In genomic region chr12:6097295-6097694, GRCm38 (mm10) we compare ENCODE assay signal across 29 mouse cellular contexts.
DNase-seq lines count a peak whose midpoint lies in the region; ATAC-seq and TF ChIP-seq lines count a peak whose summit lies in the region.
"Had no signal": no experiment of that assay in that cellular context is flagged by ENCODE, and none has a peak within 500 bp of the region (broad histone marks: within the 10 kb centered on the region; RNA-seq: fewer than 3 reads in every experiment).

No protein-coding gene starts in this region.

- H3K4me1 ChIP-seq in forebrain, embryonic 14.5 days (ENCODE audit: control insufficient read depth, insufficient read depth, low read length), result no peaks in the 10 kb centered on the region
- no peaks in the 10 kb centered on the region for H3K4me1 ChIP-seq in forebrain, embryonic 10.5 days
- H3K4me1 ChIP-seq in midbrain, embryonic 14.5 days (ENCODE audit: control insufficient read depth, insufficient read depth, low read length), result no peaks in the 10 kb centered on the region
- H3K4me1 ChIP-seq in midbrain, embryonic 11.5 days (ENCODE audit: control insufficient read depth, insufficient read depth, low read length), result no peaks in the 10 kb centered on the region
- H3K4me1 ChIP-seq in forebrain, embryonic 16.5 days (replicated peaks; ENCODE audit: control insufficient read depth, insufficient read depth, low read length), result no peaks in the 10 kb centered on the region
- H3K4me1 ChIP-seq in stomach, postnatal 0 days (replicated peaks; ENCODE audit: control insufficient read depth, insufficient read depth), result no peaks in the 10 kb centered on the region
- H3K4me1 ChIP-seq: embryonic facial prominence, embryonic 12.5 days; embryonic facial prominence, embryonic 15.5 days; heart, embryonic 10.5 days; heart, embryonic 13.5 days had no signal

- no peak overlapping the region for H3K9ac ChIP-seq in forebrain, embryonic 14.5 days (ENCODE audit: low read length)
- no peak overlapping the region for H3K9ac ChIP-seq in midbrain, embryonic 14.5 days (replicated peaks; ENCODE audit: low read length)
- no peak overlapping the region for H3K9ac ChIP-seq in midbrain, embryonic 11.5 days (ENCODE audit: low read length)
- H3K9ac ChIP-seq in forebrain, embryonic 16.5 days (replicated peaks; ENCODE audit: low read depth, low read length), result no peak overlapping the region
- no peak overlapping the region for H3K9ac ChIP-seq in stomach, postnatal 0 days (ENCODE audit: low read length)
- H3K9ac ChIP-seq: embryonic facial prominence, embryonic 12.5 days; embryonic facial prominence, embryonic 15.5 days; heart, embryonic 13.5 days; hindbrain, embryonic 14.5 days had no signal

- WGBS in forebrain, embryonic 14.5 days, result 64% methylated on average over 1 of the region's 1 CpGs
- 83% methylated on average over 1 of the region's 1 CpGs for WGBS in forebrain, embryonic 10.5 days
- WGBS in midbrain, embryonic 14.5 days, result 42% methylated on average over 1 of the region's 1 CpGs
- WGBS in midbrain, embryonic 11.5 days, result 69% methylated on average over 1 of the region's 1 CpGs
- WGBS in forebrain, embryonic 16.5 days, result 57% methylated on average over 1 of the region's 1 CpGs
- WGBS in stomach, postnatal 0 days, result 87% methylated on average over 1 of the region's 1 CpGs

- peak; percentile 12 for DNase-seq in forebrain, embryonic 14.5 days (ENCODE audit: low spot score)
- DNase-seq in forebrain, embryonic 10.5 days (ENCODE audit: extremely low spot score, low spot score), result no peak
- peak; percentile 20 for DNase-seq in midbrain, embryonic 14.5 days
- no peak for DNase-seq in midbrain, embryonic 11.5 days (ENCODE audit: low spot score, missing footprints)
- no peak for DNase-seq in stomach, postnatal 0 days (ENCODE audit: low spot score)
- DNase-seq: adrenal gland, postnatal 10 days; adrenal gland, postnatal 36 days; B cell, adult 2 months; cerebellum, adult 11 months; cerebellum, adult 2 months; cerebellum, adult 9-11 months; cerebellum, postnatal 25 days; gastrocnemius, postnatal 10 days; gastrocnemius, postnatal 36 days; heart, adult 2 months; heart, postnatal 14 days; heart, postnatal 4 days had no signal

- no peak for TF ChIP-seq EP300 in stomach, postnatal 0 days (optimal IDR thresholded peaks at IDR 0.05)

- H3K27ac ChIP-seq in forebrain, embryonic 14.5 days (ENCODE audit: low read depth, low read length), result no peak overlapping the region
- no peak overlapping the region for H3K27ac ChIP-seq in forebrain, embryonic 10.5 days
- no peak overlapping the region for H3K27ac ChIP-seq in midbrain, embryonic 14.5 days (replicated peaks; ENCODE audit: low read depth, low read length)
- no peak overlapping the region for H3K27ac ChIP-seq in midbrain, embryonic 11.5 days (ENCODE audit: low read depth, low read length)
- no peak overlapping the region; the same call in 1 of the 2 replicates for H3K27ac ChIP-seq in forebrain, embryonic 16.5 days (ENCODE audit: low read length)
- no peak overlapping the region for H3K27ac ChIP-seq in stomach, postnatal 0 days (replicated peaks)
- H3K27ac ChIP-seq: embryonic facial prominence, embryonic 12.5 days; embryonic facial prominence, embryonic 15.5 days; heart, adult 2 months; heart, embryonic 10.5 days; heart, embryonic 13.5 days; hindbrain, embryonic 14.5 days; hindbrain, postnatal 0 days had no signal

- no peaks in the 10 kb centered on the region for H3K27me3 ChIP-seq in forebrain, embryonic 14.5 days (replicated peaks; ENCODE audit: control insufficient read depth, insufficient read depth, low read length)
- H3K27me3 ChIP-seq in forebrain, embryonic 10.5 days (ENCODE audit: poor library complexity, severe bottlenecking), result no peaks in the 10 kb centered on the region
- no peaks in the 10 kb centered on the region for H3K27me3 ChIP-seq in midbrain, embryonic 14.5 days (ENCODE audit: control insufficient read depth, insufficient read depth, low read length)
- H3K27me3 ChIP-seq in midbrain, embryonic 11.5 days (ENCODE audit: control insufficient read depth, insufficient read depth, low read length), result no peaks in the 10 kb centered on the region
- H3K27me3 ChIP-seq in forebrain, embryonic 16.5 days (replicated peaks; ENCODE audit: control insufficient read depth, insufficient read depth, low read length), result no peaks in the 10 kb centered on the region
- no peaks in the 10 kb centered on the region for H3K27me3 ChIP-seq in stomach, postnatal 0 days (ENCODE audit: control insufficient read depth, insufficient read depth, low read length)
- H3K27me3 ChIP-seq: CH12.LX; embryonic facial prominence, embryonic 12.5 days; embryonic facial prominence, embryonic 15.5 days; heart, embryonic 13.5 days had no signal

- TF ChIP-seq CTCF in stomach, postnatal 0 days (IDR thresholded peaks at IDR 0.05; ENCODE audit: low read depth), result no peak

- H3K36me3 ChIP-seq in forebrain, embryonic 14.5 days (ENCODE audit: control insufficient read depth, insufficient read depth, low read length), result no peaks in the 10 kb centered on the region
- no peaks in the 10 kb centered on the region for H3K36me3 ChIP-seq in forebrain, embryonic 10.5 days (replicated peaks)
- no peaks in the 10 kb centered on the region for H3K36me3 ChIP-seq in midbrain, embryonic 14.5 days (ENCODE audit: control insufficient read depth, insufficient read depth, low read length)
- H3K36me3 ChIP-seq in midbrain, embryonic 11.5 days (ENCODE audit: control insufficient read depth, insufficient read depth, low read length), result no peaks in the 10 kb centered on the region
- no peaks in the 10 kb centered on the region for H3K36me3 ChIP-seq in forebrain, embryonic 16.5 days (ENCODE audit: control insufficient read depth, insufficient read depth)
- no peaks in the 10 kb centered on the region for H3K36me3 ChIP-seq in stomach, postnatal 0 days (ENCODE audit: control insufficient read depth, insufficient read depth, low read length)
- H3K36me3 ChIP-seq: embryonic facial prominence, embryonic 12.5 days; embryonic facial prominence, embryonic 15.5 days; G1E; heart, embryonic 10.5 days; heart, embryonic 13.5 days had no signal

- H3K4me3 ChIP-seq in forebrain, embryonic 14.5 days (ENCODE audit: low read depth, low read length), result no peak overlapping the region
- H3K4me3 ChIP-seq in forebrain, embryonic 10.5 days, result no peak overlapping the region
- H3K4me3 ChIP-seq in midbrain, embryonic 14.5 days (replicated peaks; ENCODE audit: low read depth, low read length), result no peak overlapping the region
- no peak overlapping the region for H3K4me3 ChIP-seq in midbrain, embryonic 11.5 days (ENCODE audit: low read depth, low read length)
- no peak overlapping the region for H3K4me3 ChIP-seq in forebrain, embryonic 16.5 days (replicated peaks; ENCODE audit: low read length)
- H3K4me3 ChIP-seq in stomach, postnatal 0 days (ENCODE audit: low read depth, low read length), result no peak overlapping the region
- H3K4me3 ChIP-seq: embryonic facial prominence, embryonic 12.5 days; embryonic facial prominence, embryonic 15.5 days; heart, adult 2 months; heart, embryonic 10.5 days; heart, embryonic 13.5 days had no signal

- H3K9me3 ChIP-seq in forebrain, embryonic 14.5 days (replicated peaks; ENCODE audit: control insufficient read depth, low read length), result no peaks in the 10 kb centered on the region
- H3K9me3 ChIP-seq in forebrain, embryonic 10.5 days, result no peaks in the 10 kb centered on the region
- no peaks in the 10 kb centered on the region for H3K9me3 ChIP-seq in midbrain, embryonic 14.5 days (ENCODE audit: control insufficient read depth, low read length)
- H3K9me3 ChIP-seq in midbrain, embryonic 11.5 days (ENCODE audit: control insufficient read depth, low read length), result no peaks in the 10 kb centered on the region
- H3K9me3 ChIP-seq in forebrain, embryonic 16.5 days (ENCODE audit: control insufficient read depth, low read length), result no peaks in the 10 kb centered on the region
- H3K9me3 ChIP-seq in stomach, postnatal 0 days (ENCODE audit: control insufficient read depth, low read length), result no peaks in the 10 kb centered on the region
- H3K9me3 ChIP-seq: embryonic facial prominence, embryonic 12.5 days; embryonic facial prominence, embryonic 15.5 days; G1E; heart, embryonic 10.5 days; heart, embryonic 13.5 days had no signal

- no peak overlapping the region for H3K4me2 ChIP-seq in forebrain, embryonic 14.5 days (ENCODE audit: low read length)
- H3K4me2 ChIP-seq in midbrain, embryonic 14.5 days (ENCODE audit: low read length), result no peak overlapping the region
- H3K4me2 ChIP-seq in midbrain, embryonic 11.5 days, result no peak overlapping the region
- H3K4me2 ChIP-seq in forebrain, embryonic 16.5 days (ENCODE audit: low read length), result no peak overlapping the region
- H3K4me2 ChIP-seq in stomach, postnatal 0 days (replicated peaks; ENCODE audit: low read depth), result no peak overlapping the region
- H3K4me2 ChIP-seq: embryonic facial prominence, embryonic 12.5 days; embryonic facial prominence, embryonic 15.5 days; heart, embryonic 13.5 days; hindbrain, embryonic 14.5 days had no signal

- ATAC-seq in forebrain, embryonic 14.5 days, result no peak
- ATAC-seq in midbrain, embryonic 14.5 days (ENCODE audit: low FRiP score, low TSS enrichment), result no peak
- ATAC-seq in midbrain, embryonic 11.5 days (ENCODE audit: low FRiP score), result no peak
- peak; percentile 55 for ATAC-seq in forebrain, embryonic 16.5 days
- no peak for ATAC-seq in stomach, postnatal 0 days (ENCODE audit: low FRiP score, low TSS enrichment)
- ATAC-seq: hindbrain, postnatal 0 days; inflammation-experienced regulatory T-cells, adult 6 months; intestine, embryonic 16.5 days; Patski had no signal

Comparison
In these comparisons a context has a peak if more than half of its experiments do, and no peak if none do; other contexts are left out.
1. DNase-seq: peak in forebrain, embryonic 14.5 days (single experiment) and midbrain, embryonic 14.5 days (single experiment); none in forebrain, embryonic 10.5 days (single experiment), midbrain, embryonic 11.5 days (single experiment) and stomach, postnatal 0 days (single experiment).